Mouse (Mus musculus): Measurements from ENCODE around the gene Fam49a. TPM values are rescaled to one million over a fixed set of nuclear protein-coding genes. Genes with fewer than 3 reads are reported as not detected.
A peak's percentile ranks its signal among the peaks of the same experiment; 100 is the strongest.

Fam49a gene
- polyA plus RNA-seq, 1 experiment = 3.4 TPM

GRCm38 (mm10) chr12:12337378-12337777 is 75.4 kb downstream of the Fam49a start:
- Histone ChIP-seq H3K36me3 (ENCODE audit: control insufficient read depth, insufficient read depth, low read length) (no peaks in the 10 kb centered on the region), H3K27me3 (replicated peaks; ENCODE audit: control insufficient read depth, insufficient read depth, low read length) (no peaks in the 10 kb centered on the region), H3K4me3 (ENCODE audit: insufficient read depth, low read depth, low read length) (no peak overlapping the region), H3K4me1 (ENCODE audit: control insufficient read depth, insufficient read depth, low read length) (no peaks in the 10 kb centered on the region), H3K27ac (ENCODE audit: insufficient read depth, low read depth, low read length) (no peak overlapping the region)
- 90% methylated on average over 6 of the region's 6 CpGs for WGBS
- TF ChIP-seq POLR2A (IDR thresholded peaks at IDR 0.05; ENCODE audit: low read depth, low read length) (no peak), CTCF (conservative IDR thresholded peaks at IDR 0.05; ENCODE audit: insufficient read depth, insufficient read length, low read depth, low read length) (no peak)
- DNase-seq = no peak

DNA sequence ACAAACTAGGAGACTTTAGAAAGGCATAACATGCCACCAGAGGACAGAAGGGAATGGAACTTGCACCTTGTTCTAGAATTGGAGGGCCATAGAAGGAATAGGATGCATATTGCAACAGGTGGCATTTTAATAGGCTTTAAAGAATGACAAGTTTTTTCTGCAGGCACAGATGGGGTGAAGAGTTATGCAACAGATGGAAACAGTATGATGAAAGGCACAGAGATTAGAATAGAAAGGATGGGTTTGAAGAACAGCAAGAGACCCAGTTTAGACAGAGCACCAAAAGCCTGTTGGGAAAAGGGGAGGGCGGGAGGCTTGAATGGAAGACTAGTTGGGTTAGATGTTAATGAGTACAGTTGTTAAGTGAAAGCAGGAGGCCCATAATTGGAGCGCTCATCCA is 81.4 kb downstream of the Fam49a start:
- no peak for DNase-seq
- no peak for TF ChIP-seq POLR2A (IDR thresholded peaks at IDR 0.05; ENCODE audit: low read depth, low read length)
- TF ChIP-seq CTCF (conservative IDR thresholded peaks at IDR 0.05; ENCODE audit: insufficient read depth, insufficient read length, low read depth, low read length) = no peak
- Histone ChIP-seq H3K27me3 (replicated peaks; ENCODE audit: control insufficient read depth, insufficient read depth, low read length) (no peaks in the 10 kb centered on the region), H3K4me3 (ENCODE audit: insufficient read depth, low read depth, low read length) (no peak overlapping the region), H3K36me3 (ENCODE audit: control insufficient read depth, insufficient read depth, low read length) (no peaks in the 10 kb centered on the region), H3K27ac (ENCODE audit: insufficient read depth, low read depth, low read length) (no peak overlapping the region), H3K4me1 (ENCODE audit: control insufficient read depth, insufficient read depth, low read length) (no peaks in the 10 kb centered on the region)
- 89% methylated on average over 2 of the region's 2 CpGs for WGBS

GRCm38 (mm10) chr12:12348625-12349024 is 86.7 kb downstream of the Fam49a start:
- WGBS = 78% methylated on average over 2 of the region's 2 CpGs
- Histone ChIP-seq H3K36me3 (ENCODE audit: control insufficient read depth, insufficient read depth, low read length) (no peaks in the 10 kb centered on the region), H3K27ac (ENCODE audit: insufficient read depth, low read depth, low read length) (no peak overlapping the region), H3K27me3 (replicated peaks; ENCODE audit: control insufficient read depth, insufficient read depth, low read length) (no peaks in the 10 kb centered on the region), H3K4me1 (ENCODE audit: control insufficient read depth, insufficient read depth, low read length) (peaks cover 8% of the 10 kb centered on the region; the same call in 1 of the 2 replicates), H3K4me3 (ENCODE audit: insufficient read depth, low read depth, low read length) (no peak overlapping the region)
- DNase-seq = no peak
- no peak for TF ChIP-seq CTCF (conservative IDR thresholded peaks at IDR 0.05; ENCODE audit: insufficient read depth, insufficient read length, low read depth, low read length)
- TF ChIP-seq POLR2A (IDR thresholded peaks at IDR 0.05; ENCODE audit: low read depth, low read length) = no peak

GRCm38 (mm10) chr12:12349645-12350288 is 87.8 kb downstream of the Fam49a start:
- Histone ChIP-seq H3K4me1 (ENCODE audit: control insufficient read depth, insufficient read depth, low read length) (peaks cover 8% of the 10 kb centered on the region; the same call in 1 of the 2 replicates), H3K27me3 (replicated peaks; ENCODE audit: control insufficient read depth, insufficient read depth, low read length) (no peaks in the 10 kb centered on the region), H3K4me3 (ENCODE audit: insufficient read depth, low read depth, low read length) (no peak overlapping the region), H3K36me3 (ENCODE audit: control insufficient read depth, insufficient read depth, low read length) (no peaks in the 10 kb centered on the region), H3K27ac (ENCODE audit: insufficient read depth, low read depth, low read length) (no peak overlapping the region)
- no peak for DNase-seq
- 77% methylated on average over 6 of the region's 6 CpGs for WGBS
- TF ChIP-seq POLR2A (IDR thresholded peaks at IDR 0.05; ENCODE audit: low read depth, low read length) (no peak), CTCF (conservative IDR thresholded peaks at IDR 0.05; ENCODE audit: insufficient read depth, insufficient read length, low read depth, low read length) (peak; percentile 26; the same call in 1 of the 2 replicates)

GRCm38 (mm10) chr12:12351816-12352552 is 90.0 kb downstream of the Fam49a start:
- peaks cover 8% of the 10 kb centered on the region; the same call in 1 of the 2 replicates for H3K4me1 ChIP-seq (ENCODE audit: control insufficient read depth, insufficient read depth, low read length)
- H3K27me3 ChIP-seq (replicated peaks; ENCODE audit: control insufficient read depth, insufficient read depth, low read length) = no peaks in the 10 kb centered on the region
- DNase-seq = no peak
- H3K36me3 ChIP-seq (ENCODE audit: control insufficient read depth, insufficient read depth, low read length) = no peaks in the 10 kb centered on the region
- no peak overlapping the region for H3K27ac ChIP-seq (ENCODE audit: insufficient read depth, low read depth, low read length)
- no peak overlapping the region for H3K4me3 ChIP-seq (ENCODE audit: insufficient read depth, low read depth, low read length)
- TF ChIP-seq POLR2A (IDR thresholded peaks at IDR 0.05; ENCODE audit: low read depth, low read length) = no peak
- no peak for TF ChIP-seq CTCF (conservative IDR thresholded peaks at IDR 0.05; ENCODE audit: insufficient read depth, insufficient read length, low read depth, low read length)
- WGBS = 42% methylated on average over 11 of the region's 11 CpGs

DNA sequence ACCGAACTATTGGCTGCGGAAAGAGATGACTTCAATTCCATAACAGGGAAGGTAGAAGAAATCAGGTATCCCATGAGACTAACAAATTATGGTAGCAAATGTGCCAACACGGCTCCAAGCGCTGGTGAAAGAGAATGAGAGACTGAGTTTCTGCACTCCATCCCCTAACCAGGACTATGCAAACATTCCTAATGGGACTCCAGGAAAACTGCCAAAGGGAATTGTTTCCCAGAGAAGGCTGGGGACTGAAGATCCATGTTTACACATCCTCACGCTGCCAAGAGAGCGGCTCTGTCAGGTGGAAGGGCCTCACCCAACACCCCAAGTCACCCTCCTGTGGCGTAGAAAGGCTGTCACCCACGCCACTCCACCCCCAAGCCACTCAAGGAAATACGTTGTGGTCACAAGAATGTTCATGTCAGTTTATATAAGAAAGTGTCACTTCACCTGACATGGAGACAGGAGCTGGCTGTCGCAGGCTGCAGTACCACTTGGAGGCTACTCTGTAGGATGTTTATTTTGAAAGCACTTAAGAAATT is 92.2 kb downstream of the Fam49a start:
- Histone ChIP-seq H3K4me1 (ENCODE audit: control insufficient read depth, insufficient read depth, low read length) (peaks cover 8% of the 10 kb centered on the region; the same call in 1 of the 2 replicates), H3K27me3 (replicated peaks; ENCODE audit: control insufficient read depth, insufficient read depth, low read length) (no peaks in the 10 kb centered on the region), H3K27ac (ENCODE audit: insufficient read depth, low read depth, low read length) (no peak overlapping the region), H3K36me3 (ENCODE audit: control insufficient read depth, insufficient read depth, low read length) (no peaks in the 10 kb centered on the region), H3K4me3 (ENCODE audit: insufficient read depth, low read depth, low read length) (no peak overlapping the region)
- WGBS = 77% methylated on average over 10 of the region's 10 CpGs
- TF ChIP-seq POLR2A (IDR thresholded peaks at IDR 0.05; ENCODE audit: low read depth, low read length) (no peak), CTCF (conservative IDR thresholded peaks at IDR 0.05; ENCODE audit: insufficient read depth, insufficient read length, low read depth, low read length) (no peak)
- no peak for DNase-seq

GRCm38 (mm10) chr12:12356048-12356447 is 94.1 kb downstream of the Fam49a start:
- WGBS = 89% methylated on average over 9 of the region's 9 CpGs
- Histone ChIP-seq H3K4me1 (ENCODE audit: control insufficient read depth, insufficient read depth, low read length) (peaks cover 6% of the 10 kb centered on the region; the same call in 1 of the 2 replicates), H3K4me3 (ENCODE audit: insufficient read depth, low read depth, low read length) (no peak overlapping the region), H3K36me3 (ENCODE audit: control insufficient read depth, insufficient read depth, low read length) (no peaks in the 10 kb centered on the region), H3K27me3 (replicated peaks; ENCODE audit: control insufficient read depth, insufficient read depth, low read length) (no peaks in the 10 kb centered on the region), H3K27ac (ENCODE audit: insufficient read depth, low read depth, low read length) (no peak overlapping the region)
- no peak for TF ChIP-seq CTCF (conservative IDR thresholded peaks at IDR 0.05; ENCODE audit: insufficient read depth, insufficient read length, low read depth, low read length)
- no peak for TF ChIP-seq POLR2A (IDR thresholded peaks at IDR 0.05; ENCODE audit: low read depth, low read length)
- DNase-seq = no peak

Data from kidney, adult 2 months (tissue).